Mouse (Mus musculus) lung, postnatal 25 days (tissue): ENCODE data around the gene Slc25a33.

Source experiments
- DNase-seq: peaks from one replicate; pipeline ENCODE4 v3.0.0; 2022; ENCODE audit warnings: low spot score

Slc25a33 gene

DNA sequence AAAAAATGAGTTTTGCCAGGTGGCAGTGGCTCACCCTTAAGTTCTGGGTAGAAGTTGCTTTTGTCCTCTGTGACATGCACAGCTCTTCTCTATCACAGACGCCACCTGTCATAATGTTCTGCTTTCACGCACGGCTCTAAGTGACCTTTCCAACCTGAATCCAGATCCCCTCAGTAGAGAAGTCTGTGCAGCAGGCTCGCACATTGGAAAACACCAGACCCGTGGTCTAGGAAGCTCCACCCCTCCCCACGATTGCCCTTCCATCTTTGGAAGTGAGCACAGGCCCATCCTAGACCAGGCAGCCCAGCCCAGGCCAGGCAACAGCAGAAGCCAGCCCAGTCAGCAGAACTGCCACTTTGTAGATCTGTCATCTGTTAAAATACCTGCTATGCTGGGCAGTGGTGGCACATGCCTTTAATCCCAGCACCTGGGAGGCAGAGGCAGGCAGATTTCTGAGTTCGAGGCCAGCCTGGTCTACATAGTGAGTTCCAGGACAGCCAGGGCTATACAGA is 20.9 kb upstream of the Slc25a33 start:
- DNase-seq = no peak

DNA sequence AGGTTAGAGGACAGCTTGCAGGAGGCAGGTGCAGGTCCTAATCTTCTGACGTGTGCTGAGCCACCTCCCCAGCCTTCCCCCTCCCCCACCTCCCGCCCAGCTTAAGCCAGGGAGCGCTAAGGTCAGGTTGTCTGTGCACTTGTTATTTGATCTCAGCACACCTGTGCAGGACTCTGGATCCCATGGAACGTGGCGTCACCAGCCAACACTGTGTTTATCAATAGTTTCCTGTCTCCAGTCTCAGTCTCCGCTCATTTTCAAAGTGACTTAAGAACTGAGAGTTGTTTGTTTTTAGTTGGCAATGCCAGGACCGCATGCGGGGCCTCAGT is 19.9 kb upstream of the Slc25a33 start:
- no peak for DNase-seq

DNA sequence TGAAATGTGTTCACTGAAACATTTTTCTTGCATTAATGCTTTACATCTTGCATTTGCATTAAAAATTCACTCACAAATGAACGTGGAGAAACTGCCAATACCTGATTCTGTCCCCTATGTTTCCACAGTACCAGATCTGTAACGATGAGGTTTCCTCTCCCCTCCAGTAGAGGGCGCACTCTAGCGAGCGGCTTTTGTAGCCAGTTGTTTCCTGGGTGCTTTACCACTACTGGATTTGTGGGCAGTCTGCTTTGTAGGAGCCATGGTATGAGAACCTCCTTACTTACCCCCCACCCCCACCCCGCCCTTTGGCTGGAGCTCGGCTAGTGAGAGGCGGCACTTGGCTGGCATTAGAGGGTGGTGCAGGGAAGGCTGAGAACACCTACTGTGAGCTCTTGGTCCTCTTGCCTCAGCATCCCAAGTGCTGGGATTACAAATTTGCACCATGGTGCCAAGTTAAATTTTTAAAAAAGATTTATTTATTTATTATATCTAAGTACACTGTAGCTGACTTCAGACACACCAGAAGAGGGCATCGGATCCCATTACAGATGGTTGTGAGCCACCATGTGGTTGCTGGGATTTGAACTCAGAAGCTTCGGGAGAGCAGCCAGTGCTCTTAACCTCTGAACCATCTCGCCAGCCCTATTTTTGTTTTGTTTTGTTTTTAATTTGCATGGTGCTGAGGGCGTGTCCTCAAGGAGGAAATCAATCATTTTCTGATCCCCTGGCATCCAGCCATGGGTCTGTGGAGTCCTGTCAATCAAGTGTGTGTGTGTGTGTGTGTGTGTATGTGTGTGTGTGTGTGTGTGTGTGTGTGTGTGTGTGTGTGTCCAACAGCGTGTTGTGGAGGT is 19.3 kb upstream of the Slc25a33 start:
- DNase-seq = peak; percentile 57

DNA sequence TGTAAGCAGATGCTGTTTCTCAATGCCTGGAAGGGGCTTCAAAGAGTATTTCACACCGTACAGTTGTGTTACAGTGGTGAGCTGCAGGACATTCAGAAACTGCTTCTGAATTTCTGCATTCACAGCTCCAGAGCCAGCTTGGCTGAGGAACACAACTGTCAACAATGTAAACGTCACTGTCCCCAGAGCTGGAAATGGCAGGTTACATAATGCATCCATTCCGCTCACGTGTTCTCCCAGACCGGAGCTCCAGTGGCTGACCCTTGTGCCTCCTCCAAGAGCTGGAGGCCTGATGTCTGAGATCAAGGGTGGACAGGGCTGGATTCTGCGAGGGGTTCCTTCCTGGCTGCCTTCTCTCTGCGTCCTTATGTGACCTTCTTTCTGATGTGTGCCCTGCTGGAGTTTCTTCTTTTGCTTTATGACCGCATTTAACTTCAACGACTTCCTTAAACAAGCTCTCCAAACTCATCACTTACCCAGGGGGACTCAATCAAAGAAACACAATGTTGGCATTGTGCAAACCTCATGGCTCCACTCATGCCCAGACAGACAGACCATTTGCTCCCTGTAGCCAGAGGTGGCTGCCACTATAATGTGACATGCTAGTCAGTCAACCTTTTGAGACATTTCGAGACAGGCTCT is 18.2 kb upstream of the Slc25a33 start:
- peak; percentile 94 for DNase-seq

DNA sequence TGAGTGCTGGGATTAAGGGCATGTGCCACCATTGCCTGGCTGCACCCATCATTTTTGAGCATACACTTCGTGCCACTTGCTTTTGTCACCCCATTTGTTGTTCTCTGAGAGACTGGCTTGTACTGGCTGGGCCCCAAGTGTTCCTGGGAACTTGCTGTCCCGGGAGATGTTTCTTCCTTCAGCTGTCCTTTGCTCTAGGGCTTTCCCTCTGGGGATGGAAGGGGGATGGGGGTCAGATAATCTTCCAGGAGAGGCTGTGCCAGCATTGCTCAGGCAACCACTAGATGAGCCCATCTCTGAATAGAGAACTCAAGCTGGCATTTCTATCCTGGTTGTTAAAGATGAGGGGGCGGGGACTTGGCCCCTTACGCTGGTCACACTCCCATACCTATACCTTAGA is 17.4 kb upstream of the Slc25a33 start:
- DNase-seq = peak; percentile 68

DNA sequence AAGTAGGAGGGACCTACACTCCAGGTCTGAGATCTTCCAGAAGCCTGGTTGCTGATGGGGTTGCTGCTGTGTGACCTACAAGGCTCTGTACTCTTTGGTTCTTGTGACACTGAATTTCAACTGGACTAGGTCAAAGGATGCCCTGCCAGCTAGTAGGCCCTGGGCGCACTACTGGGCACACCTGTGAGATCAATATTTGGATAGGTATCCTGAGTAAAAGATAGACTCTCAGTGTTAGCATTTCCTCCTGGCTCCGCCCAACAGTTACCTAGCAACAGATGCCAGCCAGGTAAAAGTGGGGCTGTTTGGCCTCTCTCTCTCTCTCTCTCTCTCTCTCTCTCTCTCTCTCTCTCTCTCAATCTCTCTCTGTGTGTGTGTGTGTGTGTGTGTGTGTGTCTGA is 16.9 kb upstream of the Slc25a33 start:
- no peak for DNase-seq

DNA sequence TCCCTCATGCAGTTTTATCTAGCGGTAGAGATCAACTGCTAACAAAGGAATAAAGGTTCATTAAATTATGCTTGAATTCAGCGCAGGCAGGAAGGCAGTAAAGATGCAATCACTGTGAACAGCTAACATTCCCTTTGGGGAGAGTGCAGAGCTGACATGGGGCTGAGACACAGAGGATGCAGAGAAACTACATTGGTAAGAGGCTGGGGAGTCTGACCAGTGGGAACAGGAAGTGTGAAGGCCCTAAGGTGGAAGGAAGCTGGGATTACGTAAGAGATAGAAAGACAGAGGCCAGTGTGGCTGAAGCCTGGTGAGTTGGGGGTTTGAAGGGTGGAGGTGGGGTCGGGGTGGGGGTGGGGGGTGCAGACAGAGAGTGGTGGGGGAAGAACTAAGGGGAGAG is 16.5 kb upstream of the Slc25a33 start:
- no peak for DNase-seq

DNA sequence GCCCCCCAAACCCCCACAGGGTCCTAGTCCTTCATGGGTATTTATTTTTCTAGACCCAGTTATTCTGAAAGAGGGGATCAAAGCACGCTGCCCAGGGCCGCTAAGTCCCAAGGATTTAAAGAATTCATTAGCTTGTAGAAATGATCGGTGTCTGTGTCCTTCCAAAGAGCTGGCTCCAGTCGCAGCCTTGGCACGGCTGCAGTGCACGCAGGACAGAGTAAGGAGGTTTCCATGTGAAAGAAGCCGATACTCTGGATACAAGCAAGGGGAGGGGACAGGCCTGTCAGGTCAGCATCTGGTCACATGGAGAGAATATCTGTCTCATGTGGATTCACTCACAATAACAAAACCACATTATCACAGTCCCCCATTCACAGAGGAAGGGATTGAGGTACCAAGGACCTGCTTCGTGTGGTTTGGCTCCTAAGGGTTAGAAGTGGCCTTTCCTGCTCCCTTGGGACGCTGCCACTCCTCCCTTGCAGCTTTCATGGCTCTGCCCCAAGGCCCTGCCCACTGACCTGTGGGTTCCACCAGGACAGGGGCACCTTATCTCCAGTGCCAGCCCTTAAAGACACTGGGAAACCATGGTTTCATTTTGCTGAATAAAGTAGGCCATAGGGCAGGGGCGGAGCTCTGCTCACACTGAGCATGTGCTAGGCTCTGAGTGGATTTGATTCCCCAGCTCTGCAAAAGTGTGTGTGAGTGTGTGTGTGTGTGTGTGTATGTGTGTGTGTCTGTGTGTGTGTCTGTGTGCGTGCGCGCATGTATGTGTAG is 15.5 kb upstream of the Slc25a33 start:
- DNase-seq = peak; percentile 78

DNA sequence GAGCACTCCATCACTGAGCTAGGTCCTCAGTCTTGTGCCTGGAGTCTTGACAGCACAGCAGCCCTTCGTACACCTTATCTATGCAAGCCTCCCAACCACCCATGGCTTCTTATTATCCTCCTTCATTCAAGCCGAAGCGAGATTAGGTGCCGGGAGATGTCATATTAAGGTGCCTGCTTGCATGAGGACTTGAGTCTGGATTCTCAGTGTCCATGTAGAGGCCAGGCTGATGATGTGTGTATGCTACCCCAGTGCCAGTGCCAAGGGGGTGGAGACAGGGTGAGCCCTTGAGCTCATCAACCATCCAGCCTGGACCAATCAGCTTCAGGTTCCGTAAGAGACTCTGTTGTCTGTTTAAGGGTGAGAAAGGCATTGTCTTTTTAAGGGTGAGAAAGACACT is 10.8 kb upstream of the Slc25a33 start:
- no peak for DNase-seq

DNA sequence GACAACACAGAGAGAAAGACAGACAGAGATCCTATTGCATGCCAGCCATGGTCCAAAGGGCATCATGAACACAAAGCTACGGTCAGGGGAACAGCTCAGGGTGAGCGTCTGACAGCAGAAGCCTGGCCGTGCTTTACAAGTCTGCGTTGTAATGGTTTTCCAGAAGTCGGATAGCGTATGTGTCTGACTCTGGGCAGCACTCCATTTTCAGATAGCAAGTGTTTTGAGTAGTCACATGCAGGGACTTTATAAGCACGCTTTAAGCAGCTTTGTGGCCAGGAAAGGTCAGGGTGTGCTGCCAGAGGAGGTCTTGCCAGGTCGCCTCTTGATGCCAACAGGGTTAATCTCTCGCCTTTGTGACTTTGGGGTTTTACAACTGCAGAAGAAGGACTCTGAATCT is 10.3 kb upstream of the Slc25a33 start:
- DNase-seq = no peak

DNA sequence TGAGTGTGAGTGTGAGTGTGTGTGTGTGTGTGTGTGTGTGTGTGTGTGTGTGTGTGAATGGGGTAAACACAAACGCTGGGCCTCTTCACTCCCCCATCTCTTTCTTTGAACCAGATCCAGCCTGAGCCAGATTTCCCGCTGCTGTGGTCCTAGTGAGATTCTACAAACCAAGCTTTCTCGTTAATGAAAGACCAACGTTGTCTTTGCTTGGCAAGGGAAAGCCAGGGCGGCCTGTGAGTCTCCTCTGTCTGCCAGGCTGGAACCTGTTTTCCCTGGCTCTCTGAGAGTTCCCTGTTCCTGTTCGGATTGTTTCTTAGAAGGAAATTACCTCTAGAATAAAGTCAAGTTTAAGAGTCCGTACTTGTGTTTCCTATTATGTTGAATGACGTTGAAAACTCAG is 8.9 kb upstream of the Slc25a33 start:
- DNase-seq = no peak

DNA sequence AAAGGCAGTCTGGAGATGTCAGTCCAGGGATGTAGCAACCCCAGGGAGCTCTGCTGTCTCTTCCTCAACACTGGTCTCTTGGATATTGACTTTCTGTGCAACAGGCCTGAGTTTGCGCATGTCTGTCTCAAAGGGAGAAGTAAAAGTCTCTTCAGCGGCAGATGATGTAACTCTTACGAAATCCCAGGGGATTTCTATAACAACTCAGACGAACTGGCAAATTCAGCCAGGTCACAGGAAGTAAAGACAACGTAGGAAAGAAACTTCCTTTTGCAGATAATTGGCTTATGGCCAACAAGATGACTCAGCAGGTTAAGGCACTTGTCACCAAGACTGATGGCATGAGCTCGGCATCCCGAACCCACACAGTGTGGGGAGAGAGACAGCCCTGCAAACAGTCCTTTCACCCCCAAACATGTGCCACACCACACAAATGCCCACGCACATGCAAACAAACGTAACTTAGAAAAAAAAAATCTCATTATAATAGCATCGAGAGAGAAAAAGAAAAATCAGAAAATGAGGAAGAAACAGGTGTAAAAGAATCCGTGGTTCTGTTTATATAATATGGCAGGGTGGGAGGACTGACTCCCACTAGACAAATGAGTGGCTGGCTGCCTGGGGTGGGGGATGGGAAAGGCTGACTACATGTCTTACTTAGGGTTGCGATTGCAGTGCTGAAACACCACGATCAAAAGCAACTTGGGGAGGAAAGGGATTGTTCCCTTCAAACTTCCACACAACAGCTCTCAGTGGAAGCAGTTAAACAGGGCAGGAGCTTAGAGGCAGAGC is 6.7 kb upstream of the Slc25a33 start:
- DNase-seq = peak; percentile 86

DNA sequence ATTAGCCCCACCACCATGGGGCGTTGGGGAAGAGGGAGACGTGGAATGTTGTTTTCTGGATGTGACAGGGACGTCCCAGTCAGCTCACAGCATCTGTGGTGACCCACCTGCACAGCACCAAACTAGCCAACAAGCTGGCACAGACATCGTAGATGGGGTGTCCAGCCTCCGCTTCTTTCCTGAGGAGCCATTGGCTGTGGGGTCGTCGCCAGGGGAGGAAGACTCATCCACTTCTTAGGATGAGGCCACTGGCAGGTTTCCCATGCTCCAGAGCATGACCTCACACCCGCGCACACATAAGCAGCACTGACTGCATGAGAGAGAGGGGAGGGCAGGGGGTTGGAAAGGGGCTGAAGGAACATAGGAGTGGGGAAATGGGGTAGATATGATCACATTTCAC is 5.9 kb upstream of the Slc25a33 start:
- no peak for DNase-seq

DNA sequence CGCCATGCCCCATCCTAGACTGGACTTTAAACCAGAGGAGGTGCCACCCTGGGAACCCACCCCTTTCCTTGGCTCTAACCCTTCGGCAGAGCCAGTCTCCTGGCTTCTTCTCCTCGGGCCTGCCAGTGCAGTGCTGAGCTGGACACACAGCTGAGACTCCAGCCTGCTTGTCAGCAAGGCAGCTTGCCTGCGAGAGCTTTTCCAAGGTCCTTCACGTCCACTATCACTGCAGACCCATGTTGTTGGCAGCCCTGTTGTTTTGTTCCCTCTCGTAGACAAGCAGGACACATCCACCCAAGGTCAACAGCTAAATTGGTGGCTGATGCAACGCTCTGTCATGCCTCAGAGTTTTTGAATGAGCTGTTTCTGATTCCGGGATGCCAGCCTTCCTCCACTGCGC is 3.0 kb upstream of the Slc25a33 start:
- no peak for DNase-seq

DNA sequence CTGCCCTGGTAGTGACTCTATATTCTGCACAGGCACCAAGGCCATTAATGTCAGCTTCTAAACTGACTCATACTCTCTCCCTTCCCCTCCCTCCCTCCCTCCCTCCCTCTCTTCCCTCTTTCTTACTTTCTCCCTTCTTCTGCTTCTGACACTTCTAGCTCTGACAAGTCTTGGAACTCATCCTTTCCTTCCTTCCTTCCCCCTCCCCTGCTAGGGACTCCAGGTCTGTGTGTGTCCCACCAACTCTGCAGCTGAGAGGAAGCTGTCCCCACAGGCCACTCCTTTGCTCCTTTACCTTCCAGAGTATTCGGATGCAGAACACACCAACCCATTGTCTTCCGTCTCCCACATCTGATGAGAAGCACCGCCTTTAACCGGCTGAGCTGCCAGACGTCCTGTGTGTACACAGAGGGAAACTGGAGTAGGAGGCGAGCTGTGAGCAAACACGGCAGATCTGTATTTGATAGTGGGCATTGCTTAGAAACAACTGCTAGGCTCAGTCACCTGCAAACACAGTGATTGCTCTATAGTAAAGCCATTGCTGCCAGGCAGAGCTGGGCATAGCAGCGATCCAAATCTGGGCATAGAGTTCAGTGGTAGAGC is 1.8 kb upstream of the Slc25a33 start:
- no peak for DNase-seq

DNA sequence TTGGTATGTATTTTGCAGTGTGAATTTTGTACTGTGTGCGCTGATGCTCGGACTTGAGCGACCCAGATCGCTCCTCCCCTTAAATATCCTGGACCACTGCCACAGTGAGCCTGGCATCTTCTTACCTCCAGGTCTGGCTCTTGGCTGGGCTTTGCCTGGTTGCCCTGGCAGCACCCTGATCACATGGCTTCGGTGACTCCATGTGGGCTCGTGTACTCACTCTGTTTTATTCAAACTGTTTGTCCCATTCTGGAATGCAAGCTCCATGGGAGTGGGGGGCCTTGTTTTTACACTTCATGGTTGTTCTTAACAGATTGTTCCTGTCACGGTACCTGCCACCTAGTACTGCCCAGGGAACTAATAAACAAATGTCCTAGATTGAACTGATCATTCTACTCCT is 1.3 kb upstream of the Slc25a33 start:
- DNase-seq = no peak

DNA sequence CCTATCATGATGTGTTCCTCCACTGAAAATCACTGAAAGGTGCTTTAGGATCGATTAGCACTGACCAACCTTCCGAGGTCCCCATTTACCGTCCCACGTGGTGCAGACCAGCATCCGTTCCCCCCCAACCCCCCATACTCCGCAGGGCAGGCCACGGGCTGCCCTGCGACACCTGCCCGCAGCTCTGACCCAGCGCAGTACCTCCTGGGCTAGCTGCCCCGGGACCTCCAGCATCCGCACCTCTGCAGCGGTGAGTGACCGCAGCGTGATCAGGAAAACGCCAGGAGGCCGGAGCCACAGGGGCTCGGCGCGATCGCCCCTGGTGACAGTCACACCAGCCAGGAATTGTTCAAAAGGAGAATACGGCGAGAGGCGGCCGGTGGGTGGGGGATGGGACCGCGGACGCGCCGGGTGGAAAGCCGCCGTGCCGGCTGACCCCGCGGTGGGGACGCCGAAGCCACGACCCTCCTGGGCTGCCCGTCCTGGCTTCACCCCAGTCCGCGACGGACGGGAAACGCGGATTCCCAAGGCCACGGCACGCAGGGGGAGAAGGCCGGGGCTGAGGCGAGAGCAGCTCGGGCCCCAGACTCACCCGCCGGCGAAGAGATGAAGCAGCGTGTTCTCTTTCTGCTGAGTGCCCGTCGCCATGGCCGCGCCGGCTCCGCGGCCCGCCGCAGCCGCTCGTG is 526 bp downstream of the Slc25a33 start:
- no peak for DNase-seq

DNA sequence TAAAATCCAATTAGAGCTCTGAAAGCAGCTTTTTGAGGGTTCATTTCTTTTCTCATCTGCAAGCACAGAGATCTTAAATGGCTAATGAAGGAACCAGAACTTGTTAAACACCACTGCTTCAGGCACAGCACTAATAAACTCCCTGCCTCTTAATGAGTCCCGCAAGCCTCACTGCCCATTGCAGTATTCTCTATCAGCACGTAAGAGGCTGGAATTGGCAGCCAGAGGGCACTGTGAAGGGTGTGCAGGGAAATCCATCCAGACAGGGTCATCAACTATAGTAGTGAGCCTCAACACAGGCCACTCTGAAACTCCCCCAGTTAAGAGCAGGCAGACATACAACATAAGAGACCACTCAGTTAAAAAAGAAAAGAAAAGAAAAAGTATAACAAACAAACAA is 1.7 kb downstream of the Slc25a33 start:
- DNase-seq = peak; percentile 53

DNA sequence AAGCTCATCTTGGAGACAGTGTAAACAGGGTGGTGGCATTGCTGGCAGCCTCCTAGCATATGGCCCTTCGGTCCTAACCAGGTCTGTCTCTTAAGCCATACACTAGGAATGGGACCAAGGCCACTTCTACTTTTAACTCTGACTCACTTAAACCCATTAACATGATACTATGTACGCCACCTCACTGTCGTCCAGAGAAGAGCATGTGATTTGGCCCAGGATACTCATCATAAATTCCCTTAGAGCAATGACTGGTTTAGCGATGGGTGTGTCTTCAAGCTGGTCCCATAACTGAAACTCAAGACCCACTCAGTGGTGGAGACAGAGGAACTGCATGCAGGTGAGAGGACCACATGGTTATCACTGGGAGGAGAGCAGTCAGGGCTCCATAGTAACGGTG is 8.9 kb downstream of the Slc25a33 start:
- no peak for DNase-seq

DNA sequence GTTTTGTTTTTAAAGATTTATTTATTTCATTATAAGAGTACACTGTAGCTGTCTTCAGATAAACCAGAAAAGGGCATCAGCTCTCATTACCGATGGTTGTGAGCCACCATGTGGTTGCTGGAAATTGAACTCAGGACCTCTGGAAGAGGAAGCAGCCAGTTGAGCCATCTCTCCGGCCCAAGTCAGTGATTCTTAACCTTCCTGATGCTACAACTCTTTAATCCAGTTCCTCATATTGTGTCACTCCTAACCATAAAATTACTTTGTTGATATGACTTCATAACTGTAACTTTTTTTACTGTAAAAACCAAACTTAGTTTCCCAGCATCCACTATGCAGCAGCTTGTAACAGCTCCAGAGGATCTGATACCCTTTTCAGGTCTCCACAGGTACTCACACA is 10.7 kb downstream of the Slc25a33 start:
- no peak for DNase-seq

DNA sequence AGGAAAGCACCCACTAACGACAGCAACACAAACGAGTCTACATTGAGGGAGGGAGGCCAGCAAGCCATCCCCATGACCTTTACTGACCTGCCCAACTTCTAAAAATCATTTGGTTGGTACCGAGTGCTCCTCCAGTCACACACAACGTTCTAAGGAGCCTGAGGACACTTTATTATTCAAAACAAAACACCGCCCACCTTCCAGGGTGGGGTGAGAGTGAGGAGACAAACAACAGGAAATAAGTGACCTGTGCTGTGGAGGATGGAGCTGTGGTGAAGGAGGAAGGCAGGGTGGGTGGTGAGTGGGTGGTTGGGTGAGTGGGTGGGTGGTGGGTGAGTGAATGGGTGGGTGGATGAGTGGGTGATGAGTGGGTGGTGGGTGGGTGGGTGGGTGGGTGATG is 14.6 kb downstream of the Slc25a33 start:
- no peak for DNase-seq
